Mouse (Mus musculus): ENCODE measurements around the gene Lrig2.

- TF ChIP-seq MAFK (IDR thresholded peaks at IDR 0.05; ENCODE audit: insufficient read depth, low read depth, low read length) (no peak), CHD2 (IDR thresholded peaks at IDR 0.05; ENCODE audit: low read depth, low read length) (no peak)
Measured at GRCm38 (mm10) chr3:104458588-104458987, 53.1 kb downstream of the Lrig2 start.
